Mouse (Mus musculus) lung, adult 2 months (tissue): ENCODE results near the gene Vps13d.

Experiments
- CTCF ChIP-seq: fragments of 200-500 bp; IDR thresholded peaks from 2 replicates; pipeline ENCODE4 v1.5.1; 2011; ENCODE audit warnings: mild to moderate bottlenecking, low read length, control low read depth; ENCODE audit not compliant: insufficient read depth
- POLR2A ChIP-seq: fragments of 200-500 bp; IDR thresholded peaks from 2 replicates; pipeline ENCODE4 v1.6.1; 2011; ENCODE audit warnings: low read depth, mild to moderate bottlenecking, control low read depth, low read length, borderline replicate concordance; ENCODE audit errors: extremely low read depth

DNA sequence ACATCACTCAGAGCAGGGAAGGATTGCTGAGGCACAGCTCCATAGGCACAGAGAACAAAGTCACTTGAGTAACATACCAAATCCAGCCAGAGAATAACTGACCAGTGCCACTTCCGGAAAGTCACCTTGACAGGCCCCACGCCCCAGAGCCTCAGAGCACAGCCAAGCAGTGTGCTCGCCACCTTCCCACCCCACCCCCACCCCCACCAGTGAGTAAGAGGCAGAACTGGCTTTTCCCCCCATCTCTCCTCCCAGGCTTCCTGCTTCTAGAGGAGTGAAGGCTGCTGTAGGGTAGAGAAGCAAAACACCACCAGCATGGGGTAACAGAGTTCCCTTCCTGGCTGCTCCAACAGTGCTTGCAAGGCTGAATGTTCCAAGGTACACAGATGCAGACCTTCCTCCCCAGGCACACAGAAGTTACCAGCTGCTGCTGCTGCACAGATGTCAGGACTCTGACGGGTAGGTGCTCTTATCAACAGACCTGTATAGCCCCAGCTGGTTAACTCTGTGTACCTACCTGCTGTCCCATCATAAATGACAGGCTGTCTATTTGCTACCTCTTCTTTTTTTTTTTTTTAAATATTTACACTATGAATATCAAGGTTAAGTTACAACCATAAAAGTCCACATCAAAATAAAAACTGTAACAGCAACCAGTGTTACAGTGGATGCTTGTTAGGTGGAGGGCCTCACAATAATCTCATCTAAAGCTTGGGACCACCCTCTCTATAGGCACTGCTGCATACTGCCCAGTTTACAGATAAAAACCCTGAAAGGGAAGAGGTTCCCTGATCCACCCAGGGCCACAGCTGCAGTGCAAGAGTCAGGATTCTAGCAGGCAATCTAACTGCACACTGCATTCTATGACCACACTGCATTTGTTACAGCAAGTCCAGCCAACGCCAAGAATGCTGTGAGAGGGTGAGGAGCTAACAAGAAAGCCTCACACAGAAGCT, 47.5 kb downstream of the Vps13d start:
- TF ChIP-seq CTCF = no peak
- TF ChIP-seq POLR2A = no peak
